Mouse (Mus musculus) myocyte (in vitro differentiated cells): Measurements from ENCODE around the gene Ltbp1.

Source experiments
- E2F4 ChIP-seq: IDR thresholded peaks from one replicate; pipeline ENCODE4 v1.6.1; 2011; ENCODE audit warnings: mild to moderate bottlenecking, control low read depth, moderate library complexity; ENCODE audit not compliant: insufficient read depth
- POLR2A ChIP-seq: IDR thresholded peaks from one replicate; pipeline ENCODE4 v1.6.1; 2011; ENCODE audit warnings: low read depth, mild to moderate bottlenecking, control low read depth, moderate library complexity; ENCODE audit not compliant: insufficient read length
- POLR2AphosphoS2 ChIP-seq: IDR thresholded peaks from one replicate; pipeline ENCODE4 v1.6.1; 2011; ENCODE audit warnings: low read depth, control low read depth; ENCODE audit not compliant: insufficient read length
- REST ChIP-seq: IDR thresholded peaks from one replicate; pipeline ENCODE4 v1.6.1; 2011; ENCODE audit warnings: mild to moderate bottlenecking, control low read depth, moderate library complexity; ENCODE audit not compliant: insufficient read depth, insufficient read length
- USF1 ChIP-seq: IDR thresholded peaks from one replicate; pipeline ENCODE4 v1.6.1; 2011; ENCODE audit warnings: low read depth, mild to moderate bottlenecking, control low read depth, moderate library complexity

DNA sequence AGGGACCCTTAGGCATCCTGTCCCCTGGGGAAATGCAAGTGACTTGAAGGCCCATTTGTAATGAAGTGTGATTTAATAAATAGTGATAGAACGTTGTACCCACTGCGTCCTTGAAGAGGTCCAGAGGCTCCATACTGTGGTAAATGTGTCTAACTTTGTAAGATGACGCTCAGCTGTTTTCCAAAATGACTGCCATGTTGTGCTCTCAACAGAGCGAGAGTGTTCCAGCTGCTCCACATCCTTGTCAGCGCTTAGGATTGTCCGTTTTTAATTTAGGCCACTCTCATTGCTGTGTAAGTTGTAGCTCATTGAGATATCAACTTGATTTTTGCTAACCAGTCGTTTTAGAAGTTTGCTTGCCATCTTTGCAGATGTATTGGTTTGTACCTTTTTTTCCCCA lies 91.4 kb downstream of the Ltbp1 start:
- TF ChIP-seq USF1 = no peak
- no peak for TF ChIP-seq E2F4
- TF ChIP-seq REST = no peak
- TF ChIP-seq POLR2AphosphoS2 = no peak
- no peak for TF ChIP-seq POLR2A
